Mouse (Mus musculus) hindbrain, postnatal 0 days (tissue): ENCODE results near the gene Gnaz. TPM values are rescaled to one million over a fixed set of nuclear protein-coding genes. Genes with fewer than 3 reads are reported as not detected.
"Not testable (repeated sequence)": the region's sequence is repeated elsewhere in the genome, so short reads cannot be mapped to it uniquely, and the experiment has no call there.

Experiments used
- ATAC-seq: fragments of 200-750 bp; cut with Nextera tagmentation; 2 replicates; pipeline ENCODE4 v1.8.0; 2017; ENCODE audit warnings: mild to moderate bottlenecking, moderate TSS enrichment, moderate library complexity
- DNase-seq: peaks from one replicate; pipeline ENCODE4 v3.0.0-alpha.2; 2015; ENCODE audit warnings: low spot score
- H3K27ac ChIP-seq: fragments of 300-500 bp; sonication (generic); 2 replicates; pipeline ENCODE4 v1.5.1; 2014; ENCODE audit warnings: mild to moderate bottlenecking
- H3K27me3 ChIP-seq: fragments of 300-500 bp; sonication (generic); 2 replicates; pipeline ENCODE4 v1.6.1; 2014; ENCODE audit warnings: low read length, mixed read lengths; ENCODE audit not compliant: insufficient read depth
- H3K36me3 ChIP-seq: fragments of 300-500 bp; sonication (generic); 2 replicates; pipeline ENCODE4 v1.6.1; 2014; ENCODE audit warnings: low read length, mixed read lengths; ENCODE audit not compliant: insufficient read depth
- H3K4me1 ChIP-seq: fragments of 300-500 bp; sonication (generic); 2 replicates; pipeline ENCODE4 v1.6.1; 2014; ENCODE audit warnings: antibody characterized with exemption, low read length, mixed read lengths; ENCODE audit not compliant: insufficient read depth
- H3K4me2 ChIP-seq: fragments of 300-500 bp; sonication (generic); 2 replicates; pipeline ENCODE4 v1.6.1; 2014; ENCODE audit warnings: low read depth, mild to moderate bottlenecking, low read length, moderate library complexity, mixed read lengths
- H3K4me3 ChIP-seq: fragments of 300-500 bp; sonication (generic); 2 replicates; pipeline ENCODE4 v1.5.1; 2014; ENCODE audit warnings: low read length
- H3K9ac ChIP-seq: fragments of 300-500 bp; sonication (generic); replicated peaks from 2 replicates; pipeline ENCODE4 v1.6.1; 2014; ENCODE audit warnings: mild to moderate bottlenecking, low read length, moderate library complexity, mixed read lengths
- H3K9me3 ChIP-seq: fragments of 300-500 bp; sonication (generic); 2 replicates; pipeline ENCODE4 v1.6.1; 2016; ENCODE audit warnings: low read length, mixed read lengths
- CTCF ChIP-seq: IDR thresholded peaks from 2 replicates; pipeline ENCODE4 v1.5.1; 2016; ENCODE audit warnings: antibody characterized with exemption, control low read depth, low read depth
- WGBS: fragments of 180-500 bp; shearing (Covaris S2); extraction: QIAGEN DNeasy Blood & Tissue Kit; methylation state at CpG from one replicate; pipeline ENCODE4 v1.1.7; 2014; 5-methylcytosine and 5-hydroxymethylcytosine counted together
- polyA plus RNA-seq: library from polyadenylated mRNA; unstranded; fragments of >200 nt; fragmentation: Nextera tagmentation; extraction: Ambion mirVana; gene quantifications from 2 replicates; pipeline ENCODE4 v1.2.1, GENCODE M21; 2015
- total RNA-seq: library from RNA; depleted of rRNA; stranded (reverse); fragments of >200 nt; gene quantifications from 2 replicates; pipeline ENCODE4 v1.2.3, GENCODE M21; 2014

Gnaz gene
- total and polyA plus RNA-seq, 2 experiments from 2014 or later: 99.9 to 166 TPM

GRCm38 (mm10) chr10:75032395-75032794 lies 65.4 kb downstream of the Gnaz start, which contains the start of gene Rsph14:
TSS of gene Rsph14 (minus strand) at chr10:75032586.
- peak; percentile 96 for DNase-seq
- Histone ChIP-seq H3K4me1 (peaks cover 12% of the 10 kb centered on the region), H3K27me3 (no peaks in the 10 kb centered on the region), H3K27ac (peak within 1 kb of the TSS; percentile 51), H3K36me3 (no peaks in the 10 kb centered on the region), H3K9ac (0 out of 2 replicates have a peak within 1 kb of the TSS, but pooled peaks have one; percentile 17), H3K9me3 (no peaks in the 10 kb centered on the region), H3K4me3 (no peak within 1 kb of the TSS), H3K4me2 (peak within 1 kb of the TSS; percentile 44)
- 13% methylated on average over 10 of the region's 10 CpGs for WGBS
- ATAC-seq: peak; percentile 50
- TF ChIP-seq CTCF: no peak

DNA sequence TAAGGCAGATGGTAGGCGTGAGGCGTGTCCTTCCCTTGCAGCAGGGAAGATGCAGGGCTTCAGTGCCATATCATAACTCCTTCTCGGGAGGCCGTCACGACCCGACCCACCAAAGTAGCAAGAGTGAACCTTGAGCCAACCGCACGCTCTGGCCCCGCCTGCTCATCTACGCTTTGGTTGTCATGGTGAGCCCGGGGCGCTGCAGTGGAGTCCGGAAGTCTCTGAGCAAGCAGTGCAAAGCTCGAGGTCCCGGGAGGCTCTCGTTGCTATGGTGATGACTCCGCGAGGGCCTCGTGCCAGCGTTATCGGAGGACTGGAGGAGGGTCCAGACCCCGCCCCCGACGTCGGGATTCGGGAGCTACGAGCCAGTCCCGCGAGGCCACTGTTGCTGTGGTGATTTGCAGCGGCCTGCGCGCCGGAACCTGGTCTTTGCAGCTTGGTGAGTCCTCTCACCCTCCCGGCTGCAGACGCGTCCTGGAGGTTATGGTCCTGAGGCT lies 70.0 kb downstream of the Gnaz start, which contains the start of gene Rab36:
TSS of gene Rab36 (plus strand) at position 176 of the 497 bp plus-strand sequence.
- H3K4me1 ChIP-seq: peaks cover 12% of the 10 kb centered on the region
- H3K9me3 ChIP-seq: no peaks in the 10 kb centered on the region

DNA sequence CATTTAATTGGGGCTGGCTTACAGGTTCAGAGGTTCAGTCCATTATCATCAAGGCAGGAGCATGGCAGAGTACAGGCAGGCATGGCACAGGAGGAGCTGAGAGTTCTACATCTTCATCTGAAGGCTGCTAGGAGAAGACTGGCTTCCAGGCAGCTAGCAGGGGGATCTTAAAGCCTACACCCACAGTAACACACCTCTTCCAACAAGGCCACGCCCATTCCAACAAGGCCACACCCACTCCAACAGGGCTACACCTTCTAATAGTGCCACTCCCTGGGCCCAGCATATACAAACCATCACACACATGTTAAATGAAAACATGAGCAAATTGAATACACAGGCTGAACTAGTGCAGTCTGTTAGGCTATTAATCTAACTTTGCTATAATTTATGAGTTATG lies 75.1 kb downstream of the Gnaz start:
- WGBS: 9% methylated on average over 1 of the region's 1 CpGs
- not testable (repeated sequence) for H3K9me3 ChIP-seq, H3K27ac ChIP-seq, H3K4me3 ChIP-seq, H3K36me3 ChIP-seq, ATAC-seq, DNase-seq, H3K4me2 ChIP-seq, H3K9ac ChIP-seq, H3K4me1 ChIP-seq, H3K27me3 ChIP-seq

More for the DNA sequence above, 70.0 kb downstream of the Gnaz start, which contains the start of gene Rab36:
- Histone ChIP-seq H3K4me3 (peak within 1 kb of the TSS; percentile 42), H3K4me2 (peak within 1 kb of the TSS; percentile 62), H3K27me3 (no peaks in the 10 kb centered on the region), H3K27ac (peak within 1 kb of the TSS; percentile 82), H3K9ac (peak within 1 kb of the TSS; percentile 69), H3K36me3 (no peaks in the 10 kb centered on the region)
- WGBS: under 1% methylated on average over 36 of the region's 36 CpGs
- no peak for TF ChIP-seq CTCF
- peak; percentile 99 for DNase-seq
- ATAC-seq: peak; percentile 95

- Histone ChIP-seq H3K4me3 (no peak overlapping the region), H3K27me3 (no peaks in the 10 kb centered on the region), H3K4me2 (no peak overlapping the region), H3K9ac (no peak overlapping the region), H3K36me3 (peaks cover 7% of the 10 kb centered on the region; the same call in 1 of the 2 replicates), H3K4me1 (no peaks in the 10 kb centered on the region), H3K27ac (no peak overlapping the region), H3K9me3 (no peaks in the 10 kb centered on the region)
- ATAC-seq (no peak; the same call in 1 of the 2 replicates), DNase-seq (no peak)
- no peak for TF ChIP-seq CTCF
- 53% methylated on average over 7 of the region's 7 CpGs for WGBS
Measured at GRCm38 (mm10) chr10:75044459-75044858, 77.5 kb downstream of the Gnaz start.

DNA sequence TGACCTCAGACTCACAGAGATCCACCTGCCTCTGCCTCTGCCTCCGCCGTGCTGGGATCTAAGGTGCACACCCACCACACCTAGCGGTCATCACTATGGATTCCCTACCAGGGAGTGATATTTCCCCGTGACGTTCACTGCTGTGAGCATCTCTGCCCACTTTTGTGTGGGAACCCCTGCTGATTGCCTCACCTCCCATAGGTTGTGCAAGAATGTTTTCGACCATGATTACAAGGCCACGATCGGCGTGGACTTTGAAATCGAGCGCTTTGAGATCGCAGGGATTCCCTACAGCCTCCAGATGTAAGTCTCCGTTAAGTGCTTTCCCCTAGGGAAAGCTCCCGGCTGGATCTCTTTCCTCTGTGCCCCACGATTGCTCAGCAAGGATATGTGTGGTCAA lies 78.9 kb downstream of the Gnaz start:
- Histone ChIP-seq H3K9me3 (no peaks in the 10 kb centered on the region), H3K9ac (no peak overlapping the region), H3K4me1 (no peaks in the 10 kb centered on the region), H3K4me2 (no peak overlapping the region), H3K27me3 (no peaks in the 10 kb centered on the region), H3K4me3 (no peak overlapping the region), H3K36me3 (peaks cover 7% of the 10 kb centered on the region; the same call in 1 of the 2 replicates), H3K27ac (no peak overlapping the region)
- DNase-seq (no peak), ATAC-seq (no peak)
- no peak for TF ChIP-seq CTCF
- WGBS: 92% methylated on average over 15 of the region's 15 CpGs

GRCm38 (mm10) chr10:75048711-75049110 lies 81.7 kb downstream of the Gnaz start:
- Histone ChIP-seq H3K9me3 (no peaks in the 10 kb centered on the region), H3K4me1 (no peaks in the 10 kb centered on the region), H3K27ac (no peak overlapping the region), H3K27me3 (no peaks in the 10 kb centered on the region), H3K36me3 (peaks cover 7% of the 10 kb centered on the region; the same call in 1 of the 2 replicates), H3K4me3 (no peak overlapping the region), H3K9ac (no peak overlapping the region), H3K4me2 (no peak overlapping the region)
- WGBS: 92% methylated on average over 7 of the region's 7 CpGs
- no peak for TF ChIP-seq CTCF
- ATAC-seq: no peak
- no peak for DNase-seq

DNA sequence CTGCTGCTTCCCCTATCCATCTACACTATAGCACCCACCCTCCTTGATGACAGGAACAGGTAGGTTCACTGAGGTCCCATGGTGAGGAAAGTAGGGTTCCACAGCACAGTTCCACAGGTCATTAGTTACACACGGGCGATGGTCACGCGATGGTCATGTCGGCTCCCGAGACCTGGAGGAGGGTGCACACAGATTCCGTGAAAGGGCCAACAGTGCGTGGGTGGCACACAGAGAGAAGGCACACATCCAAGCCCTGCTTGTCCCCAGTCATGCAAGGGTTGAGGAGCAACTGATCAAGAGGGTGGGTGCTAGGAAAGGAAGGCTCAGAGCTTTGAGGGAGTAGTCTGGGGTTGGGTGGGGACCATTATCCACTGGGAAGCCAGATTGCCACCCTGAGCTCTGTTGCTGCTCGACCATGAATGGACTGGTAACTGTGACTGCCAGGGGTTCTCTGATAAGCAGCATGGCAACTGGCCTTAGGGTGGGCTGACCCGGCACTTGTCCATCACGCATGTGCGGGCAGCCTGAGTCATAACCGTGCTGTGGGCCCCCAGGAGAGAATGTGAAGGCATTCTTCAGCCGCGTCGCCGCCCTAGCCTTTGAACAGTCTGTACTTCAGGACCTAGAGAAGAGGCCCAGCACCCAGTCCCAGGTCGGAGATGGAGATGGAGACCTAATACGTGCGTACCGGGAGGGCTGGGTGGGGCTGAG lies 84.5 kb downstream of the Gnaz start:
- no peak overlapping the region for H3K4me2 ChIP-seq
- H3K27ac ChIP-seq: no peak overlapping the region
- H3K4me1 ChIP-seq: peaks cover 17% of the 10 kb centered on the region; the same call in 1 of the 2 replicates
- WGBS: 95% methylated on average over 21 of the region's 21 CpGs
- H3K9ac ChIP-seq: no peak overlapping the region
- TF ChIP-seq CTCF: no peak
- no peaks in the 10 kb centered on the region for H3K27me3 ChIP-seq
- H3K4me3 ChIP-seq: no peak overlapping the region
- H3K9me3 ChIP-seq: no peaks in the 10 kb centered on the region
- ATAC-seq: no peak
- no peak for DNase-seq
- H3K36me3 ChIP-seq: peaks cover 7% of the 10 kb centered on the region; the same call in 1 of the 2 replicates
